Mouse (Mus musculus) thymus, postnatal 10 days (tissue): ENCODE measurements around the gene Nle1.

Experiments used
- DNase-seq, 2 experiments: peaks; one replicate each; pipeline ENCODE4 v3.0.0; 2021; ENCODE audit warnings: low spot score in 2 of 2

The Nle1 gene

DNA sequence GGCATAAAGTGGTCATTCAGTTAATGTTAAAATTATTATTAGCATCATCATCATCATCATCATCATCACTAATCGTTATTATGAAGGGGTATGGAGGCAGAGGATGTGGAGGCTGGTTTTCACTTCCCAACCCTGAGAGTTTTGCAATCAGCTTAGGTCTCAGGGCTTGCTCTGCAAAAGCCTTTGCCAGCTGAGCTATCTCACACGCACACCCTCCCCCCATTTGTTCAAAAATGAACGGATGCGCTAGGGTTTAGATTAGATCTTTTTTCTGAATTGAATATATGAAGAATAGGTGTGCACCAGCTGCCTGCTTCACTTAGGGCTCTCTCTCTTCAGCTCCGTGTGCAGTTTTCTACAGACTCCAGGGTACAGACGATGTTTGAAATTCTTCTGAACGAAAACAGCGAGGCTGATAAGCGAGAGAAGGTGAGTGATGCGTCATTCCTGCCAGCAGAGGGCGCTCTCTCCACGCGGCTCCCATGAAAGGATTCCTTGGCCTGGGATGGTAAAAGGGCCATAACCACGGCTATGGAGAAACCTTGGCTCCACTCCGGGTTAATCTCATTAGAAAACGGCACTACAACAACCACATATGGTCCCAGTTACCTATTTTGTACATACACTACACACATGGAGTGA, 6.6 kb upstream of the Nle1 start:
- DNase-seq = peak; percentile 36 to 80

DNA sequence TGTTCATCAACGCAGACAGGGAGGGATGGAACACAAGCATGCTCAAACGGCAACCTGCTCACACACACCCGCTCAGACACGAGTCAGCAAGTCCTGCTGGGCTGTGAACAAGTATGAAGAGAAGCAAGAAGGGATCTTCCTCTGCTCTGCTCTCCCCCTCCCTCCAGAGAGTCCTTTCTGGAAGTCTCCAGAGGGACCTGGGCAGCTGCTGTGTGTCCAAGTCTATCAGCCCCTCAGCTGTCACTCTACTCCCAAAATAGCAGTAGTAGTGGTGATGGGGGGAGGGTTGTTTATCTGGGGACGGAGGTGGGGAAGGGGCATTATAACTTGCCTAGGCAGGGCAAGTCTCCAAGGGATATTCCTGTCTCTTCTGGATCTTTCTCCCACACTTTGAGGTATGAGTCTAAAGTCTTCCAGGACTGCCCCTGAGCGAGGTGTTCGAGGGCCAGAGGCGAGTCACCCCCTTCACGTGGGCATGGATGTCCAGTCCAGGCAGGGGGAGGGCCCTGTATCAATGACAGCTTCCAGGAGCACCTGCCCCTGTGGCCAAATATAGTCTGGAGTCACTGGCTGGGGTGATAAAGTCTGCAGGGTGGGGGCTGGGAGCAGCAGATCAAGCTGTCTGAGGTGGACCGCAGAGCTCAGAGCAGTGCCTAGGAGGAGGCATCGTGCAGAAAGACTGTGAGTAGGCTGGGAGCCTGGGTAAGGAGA, 2.6 kb upstream of the Nle1 start:
- DNase-seq = no peak

DNA sequence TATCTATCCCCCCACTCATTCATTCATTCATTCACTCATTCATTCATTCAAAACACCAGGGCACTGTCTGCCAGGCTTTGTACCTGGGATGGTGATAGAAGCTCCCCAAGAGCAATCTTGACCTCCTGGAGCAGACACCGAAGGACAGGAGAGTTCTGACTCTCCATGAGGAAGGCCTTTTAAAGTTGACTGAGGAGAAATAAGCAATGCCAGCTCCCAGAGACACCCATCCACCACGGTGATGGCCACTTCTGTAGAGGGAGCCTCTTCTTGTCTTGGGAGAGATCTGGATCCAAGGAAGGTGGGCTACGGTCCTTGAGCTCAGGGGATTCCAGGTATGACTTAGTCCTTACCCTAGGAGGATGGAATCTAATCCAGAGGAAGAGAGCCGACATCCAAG, 2.0 kb upstream of the Nle1 start, which contains the start of gene Unc45b:
Gene Unc45b, plus strand, starts transcription at position 301 of the 400 bp plus-strand sequence.
- no peak for DNase-seq

DNA sequence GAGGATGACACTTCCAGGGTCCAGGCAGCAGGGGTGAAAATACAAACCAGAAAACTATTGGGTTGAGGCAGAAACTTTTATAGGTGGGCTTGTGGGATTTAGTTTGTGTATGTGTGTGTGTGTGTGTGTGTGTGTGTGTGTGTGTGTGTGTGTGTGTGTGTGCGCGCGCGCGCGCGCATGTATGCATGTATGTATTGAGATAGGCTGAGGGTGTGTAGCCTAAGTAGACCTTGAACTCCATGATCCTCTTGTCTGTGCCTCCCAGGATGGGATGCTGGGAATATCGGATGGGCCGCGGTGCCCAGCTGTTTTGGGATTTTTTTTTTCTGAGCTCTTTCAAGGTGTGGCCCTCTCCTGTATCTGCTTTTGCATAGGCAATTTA, 388 bp upstream of the Nle1 start:
- DNase-seq = no peak

DNA sequence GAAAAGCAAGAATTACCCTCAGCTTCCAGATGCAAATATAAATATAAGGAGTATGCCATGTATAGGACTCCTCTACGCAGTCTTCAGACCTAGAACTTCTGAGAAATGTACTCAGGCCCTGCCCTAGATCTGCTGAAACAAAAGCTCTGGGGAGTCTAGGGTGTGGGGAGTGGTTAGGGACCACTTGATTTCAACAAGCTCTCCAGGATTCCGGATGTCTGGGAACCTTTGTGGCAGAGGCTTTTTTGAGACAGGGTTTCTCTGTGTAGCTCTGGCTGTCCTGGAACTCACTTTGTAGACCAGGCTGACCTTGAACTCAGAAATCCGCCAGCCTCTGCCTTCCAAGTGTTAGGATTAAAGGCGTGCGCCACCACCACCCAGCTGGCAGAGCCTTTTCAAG, 2.4 kb downstream of the Nle1 start:
- no peak for DNase-seq

DNA sequence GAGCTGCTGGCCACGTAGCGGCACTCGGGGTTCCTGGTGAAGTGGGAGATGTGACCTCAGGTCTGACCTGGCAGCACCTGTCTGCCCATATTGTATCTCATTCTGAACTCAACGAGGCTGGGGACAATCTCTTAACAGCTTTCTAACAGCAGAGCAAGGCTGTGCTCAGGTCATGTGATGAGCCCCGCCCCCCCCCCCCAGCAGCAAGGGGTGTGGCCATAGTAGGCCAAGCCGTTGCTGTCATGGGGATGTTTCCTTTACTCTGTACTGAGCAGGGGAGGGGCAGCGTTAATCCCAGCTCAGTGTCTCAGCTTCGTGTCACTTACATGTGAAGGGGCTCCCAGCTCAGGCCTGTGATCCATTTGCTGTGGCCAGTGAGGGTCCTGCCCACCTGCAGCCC, 3.3 kb downstream of the Nle1 start:
- DNase-seq = no peak

DNA sequence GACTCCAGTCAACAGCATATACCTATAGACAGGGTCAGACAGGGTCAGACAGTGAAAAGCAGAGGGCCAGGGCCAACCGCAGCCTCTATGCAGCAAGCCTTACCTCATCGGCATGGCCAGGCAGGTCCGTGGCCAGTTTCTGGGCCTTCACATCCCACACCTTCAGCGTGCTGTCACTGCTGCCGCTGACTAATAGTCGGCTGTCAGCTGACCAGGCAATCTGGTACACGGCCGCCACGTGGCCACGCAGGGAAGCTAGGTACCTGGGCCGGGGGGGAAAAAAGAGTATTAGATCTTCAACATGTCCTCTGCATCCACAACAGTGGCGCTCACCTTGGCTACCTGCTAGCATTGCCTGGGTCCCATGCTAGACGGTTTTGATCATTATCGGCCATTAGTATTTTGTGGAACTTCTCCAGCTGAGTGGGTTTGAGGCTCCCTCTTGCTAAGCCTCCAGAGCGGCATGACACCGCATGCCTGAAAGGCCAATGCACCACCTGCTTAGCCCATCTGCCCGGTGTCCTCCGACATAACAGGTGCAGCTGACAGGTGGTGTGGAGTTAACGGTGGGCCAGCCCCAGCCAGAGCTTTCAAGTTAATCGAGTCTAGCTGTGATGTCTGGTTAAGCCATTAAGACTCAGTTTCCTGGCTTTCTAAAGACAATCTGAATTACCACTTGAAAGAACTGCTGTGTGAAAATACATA, 6.5 kb downstream of the Nle1 start:
- no peak for DNase-seq

DNA sequence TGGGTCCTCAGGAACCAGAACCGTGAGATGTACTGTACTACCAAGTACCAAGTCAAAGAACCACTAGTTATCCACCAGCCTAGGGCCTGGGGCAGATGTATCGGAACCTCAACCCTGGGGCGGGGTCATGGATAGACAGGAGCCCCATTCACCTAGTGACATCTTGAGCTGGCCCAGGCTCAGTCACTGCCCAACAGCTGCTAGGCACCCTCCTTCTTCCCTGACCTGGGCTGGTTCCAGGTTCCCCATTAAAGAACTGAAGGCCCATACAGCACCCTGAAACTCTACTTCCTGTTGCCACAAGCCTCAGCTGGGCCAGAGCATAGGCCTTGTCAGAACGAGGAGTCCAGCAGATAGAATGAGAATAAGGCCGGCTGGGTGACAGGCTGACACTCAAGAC, 8.5 kb downstream of the Nle1 start:
- no peak for DNase-seq

DNA sequence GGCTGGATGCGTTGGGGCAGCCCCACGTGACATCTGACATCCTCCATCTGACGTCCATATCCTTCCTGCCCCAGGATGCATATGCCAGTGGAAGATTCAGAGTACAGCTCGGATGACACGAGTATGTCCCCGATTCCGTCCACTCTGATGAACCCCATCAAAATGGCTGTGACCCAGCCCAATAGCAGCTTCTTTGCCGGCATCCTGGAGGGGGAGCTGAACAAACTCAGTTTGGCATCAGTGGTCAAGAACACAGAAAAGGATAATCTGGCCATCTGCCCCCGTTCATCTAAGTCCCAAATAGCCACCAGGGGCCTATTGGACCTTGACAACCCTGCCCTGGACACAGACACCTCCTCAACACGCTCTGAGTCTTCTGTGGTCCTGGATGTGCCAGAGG, 10.7 kb downstream of the Nle1 start:
- no peak for DNase-seq

DNA sequence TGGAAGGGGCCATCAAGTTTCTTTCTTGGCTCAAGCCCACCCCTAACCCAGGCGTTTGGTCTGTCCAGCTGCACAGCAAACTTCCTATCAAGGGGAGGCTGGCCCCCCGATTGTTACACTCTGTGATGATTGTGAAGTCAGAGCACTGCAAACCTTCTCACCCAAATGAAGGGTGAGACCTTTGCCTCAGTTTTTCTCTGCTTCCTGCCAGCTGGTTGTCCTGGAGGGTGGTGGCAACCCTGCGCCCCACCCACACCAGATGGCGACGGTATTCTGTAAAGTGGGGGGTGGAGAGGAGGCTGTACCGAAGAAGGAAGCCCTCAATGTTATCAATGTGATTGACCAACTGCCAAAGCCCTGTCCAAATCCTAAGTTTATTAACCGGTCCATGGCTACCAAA, 16.3 kb downstream of the Nle1 start, which contains the start of gene Fndc8:
Gene Fndc8, plus strand, starts transcription at position 189 of the 400 bp plus-strand sequence.
- peak; percentile 64 to 66 for DNase-seq

DNA sequence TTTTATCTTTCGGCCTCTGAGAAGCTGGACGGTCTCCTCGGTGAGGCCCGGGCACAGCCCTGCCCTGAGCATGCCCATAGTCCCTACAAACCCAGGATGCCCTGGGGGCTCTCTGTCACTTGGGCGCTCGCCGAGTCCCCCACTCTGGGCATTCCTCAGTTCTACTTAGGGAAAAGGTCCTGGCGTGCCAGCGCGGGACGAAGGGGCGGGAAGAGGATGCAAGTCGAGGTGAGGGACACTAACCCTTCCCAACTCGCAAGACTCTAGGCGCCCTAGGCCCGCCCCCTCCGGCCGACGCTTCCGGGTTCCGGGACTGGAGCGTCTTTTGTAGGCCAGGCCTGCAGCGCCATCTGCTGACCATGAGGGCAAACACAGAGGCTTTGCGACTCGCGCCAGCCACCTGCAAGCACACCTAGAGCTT, 17.9 kb downstream of the Nle1 start, which contains the start of gene Rad51d:
Gene Rad51d, minus strand, starts transcription at position 273 of the 421 bp plus-strand sequence.
- peak; percentile 92 to 98 for DNase-seq

DNA sequence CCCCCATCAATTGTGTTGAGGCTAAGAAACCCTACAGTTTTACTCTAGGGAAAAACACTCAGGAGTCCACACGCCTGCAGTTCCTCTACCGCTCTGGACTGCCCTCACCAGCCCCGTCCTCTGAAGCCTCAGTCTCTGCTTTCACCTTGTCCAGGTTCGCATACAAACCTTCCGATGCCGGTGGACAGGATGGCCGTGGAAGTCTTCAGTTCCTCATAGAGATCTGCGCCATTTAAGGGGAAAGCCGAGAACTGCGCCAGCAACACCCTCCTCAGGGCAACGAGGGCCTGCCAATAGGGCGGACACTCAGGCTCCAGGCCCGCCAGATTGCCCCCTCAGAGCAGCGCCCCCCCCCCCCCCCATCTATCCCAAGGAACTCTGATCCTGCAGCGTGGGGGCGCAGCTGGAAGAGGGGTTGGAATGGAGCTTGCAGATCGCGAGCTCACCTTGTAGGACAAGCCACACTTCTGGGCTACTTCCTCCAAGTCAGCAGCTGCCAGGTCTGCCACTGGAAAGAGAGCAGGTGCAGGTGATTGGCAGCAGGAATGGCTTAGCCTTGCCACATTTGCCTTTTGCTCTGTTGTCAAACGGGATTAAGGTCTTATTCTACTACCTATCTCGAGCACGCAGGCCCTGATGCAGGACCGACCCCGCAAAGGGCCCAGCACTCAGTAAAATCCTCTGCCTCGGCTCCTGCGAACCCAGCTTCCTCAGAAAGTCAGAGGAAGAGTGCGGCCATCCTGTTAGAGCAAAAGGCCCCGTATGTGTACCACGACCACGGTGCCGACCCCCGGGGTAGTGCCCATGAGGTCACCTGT, 18.5 kb downstream of the Nle1 start:
- DNase-seq = peak in 1 of 2 experiments; percentile 46

DNA sequence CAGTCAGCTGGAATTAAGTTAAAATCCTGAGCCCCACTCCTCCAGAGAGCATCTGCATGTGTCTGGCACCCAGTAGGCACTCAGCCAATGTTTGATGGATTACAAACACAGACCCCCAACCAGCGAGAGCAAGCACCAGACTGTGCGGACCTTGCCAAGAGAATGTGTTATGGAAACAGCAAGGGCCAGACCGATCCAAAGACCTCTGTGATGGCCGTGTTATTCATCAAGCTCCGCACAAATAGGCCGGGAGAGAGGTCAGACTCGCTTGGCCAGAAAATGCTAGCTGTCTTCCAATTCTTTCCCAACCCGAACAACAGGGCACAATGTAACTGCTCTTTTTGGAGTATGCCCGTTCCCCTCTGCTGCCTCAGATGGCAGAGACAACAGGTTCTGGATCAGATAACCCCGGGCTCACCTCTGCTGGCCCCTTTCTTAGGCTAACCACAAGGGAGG, 19.7 kb downstream of the Nle1 start:
- DNase-seq = no peak

DNA sequence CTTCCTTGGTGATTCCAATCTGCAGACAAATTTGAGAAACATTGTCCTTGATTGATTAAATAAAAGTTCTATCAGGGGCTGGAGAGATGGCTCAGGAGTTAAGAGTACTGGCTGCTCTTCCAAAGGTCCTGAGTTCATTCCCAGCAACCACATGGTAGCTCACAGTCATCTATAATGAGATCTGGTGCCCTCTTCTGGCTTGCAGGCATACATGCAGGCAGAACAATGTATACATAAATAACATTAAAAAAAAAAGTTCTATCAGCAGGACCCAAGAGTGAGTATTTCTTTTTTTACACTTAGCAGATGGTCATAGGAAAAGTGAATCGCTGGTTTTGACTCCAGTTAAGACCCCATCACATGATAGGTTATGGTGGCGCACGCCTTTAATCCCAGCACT, 21.7 kb downstream of the Nle1 start:
- peak in 1 of 2 experiments; percentile 19 for DNase-seq

DNA sequence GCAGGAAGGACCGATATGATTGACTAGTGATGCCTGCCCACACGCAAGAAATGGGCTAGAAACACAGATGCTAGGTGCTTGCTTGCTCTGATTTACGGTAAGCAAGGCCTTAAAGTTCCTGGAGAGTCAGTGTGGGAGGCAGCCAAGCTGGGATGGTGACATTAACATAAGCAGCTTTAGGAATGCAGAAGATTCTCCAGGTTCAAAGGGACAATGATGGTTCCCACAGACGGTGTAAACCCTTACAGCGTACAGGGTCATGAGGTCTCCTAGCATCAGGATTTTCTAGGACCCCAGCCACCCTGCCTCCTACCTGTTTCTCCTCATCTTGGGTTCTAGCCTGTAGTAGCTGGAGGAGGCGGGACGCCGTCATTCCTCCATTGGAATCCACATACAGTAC, 25.0 kb downstream of the Nle1 start:
- no peak for DNase-seq

DNA sequence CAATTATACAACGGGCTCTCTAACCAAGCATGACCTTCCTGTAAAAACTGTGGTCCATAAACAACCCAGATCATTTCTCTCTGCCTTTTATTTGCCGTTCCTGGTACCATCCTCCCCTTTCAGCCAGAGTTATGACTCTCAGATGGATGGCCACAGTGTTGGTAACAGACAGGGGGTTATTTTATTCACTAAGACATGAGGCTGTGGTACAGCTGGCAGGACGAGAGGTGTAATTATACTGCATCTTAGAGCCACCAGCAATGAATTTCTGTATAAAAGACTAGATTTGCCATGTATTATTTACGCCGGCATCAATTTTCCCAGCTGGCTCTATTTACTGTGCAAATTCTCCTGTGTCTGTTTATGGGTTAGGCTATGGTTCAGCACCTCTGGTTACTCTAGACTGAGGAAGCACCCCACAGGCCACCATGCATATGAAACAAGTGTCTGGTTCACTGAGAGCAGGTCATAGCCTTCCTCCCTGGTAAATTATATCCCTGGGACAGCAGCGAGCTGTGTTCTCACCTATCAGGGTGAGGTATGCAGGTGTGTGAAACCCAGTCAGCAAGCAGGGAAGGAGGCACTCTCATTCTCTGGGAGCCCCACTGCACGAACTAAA, 30.4 kb downstream of the Nle1 start:
- DNase-seq = no peak

DNA sequence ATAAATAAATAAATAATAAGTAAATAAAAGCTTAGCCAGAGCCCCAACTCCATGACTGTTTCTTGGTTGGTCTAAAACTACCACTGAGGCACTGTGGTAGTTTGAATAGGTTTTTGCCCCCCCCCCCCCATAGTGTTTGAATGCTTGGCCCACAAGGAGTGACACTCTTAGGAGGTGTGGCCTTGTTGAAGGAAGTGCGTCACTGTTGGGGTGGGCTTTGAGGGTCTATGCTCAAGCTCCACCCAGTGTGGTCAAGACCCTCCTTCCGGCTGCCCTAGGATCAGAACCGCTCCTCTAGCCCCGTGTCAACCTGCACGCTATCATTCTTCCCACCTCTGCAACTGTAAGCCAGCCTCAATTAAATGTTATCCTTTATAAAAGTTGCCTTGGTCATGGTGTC, 32.6 kb downstream of the Nle1 start:
- DNase-seq = no peak

DNA sequence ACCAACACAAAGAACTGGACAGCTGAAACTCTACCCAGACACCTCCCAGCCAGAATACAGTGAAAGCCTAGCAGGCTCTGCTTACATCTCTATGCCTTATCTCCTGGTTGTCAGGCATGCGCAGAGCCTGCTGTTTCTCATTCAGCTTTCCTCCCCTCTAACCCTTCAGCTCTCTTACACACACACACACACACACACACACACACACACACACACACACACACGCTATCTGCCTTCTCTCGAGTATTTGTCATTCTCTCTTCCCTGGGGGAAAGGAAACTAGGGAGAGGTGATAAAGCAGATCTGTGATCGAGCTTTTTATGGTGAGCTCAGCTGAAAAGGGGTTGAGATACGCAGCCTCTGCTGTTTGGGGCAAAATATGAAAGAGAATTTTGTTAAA, 33.3 kb downstream of the Nle1 start:
- no peak for DNase-seq

DNA sequence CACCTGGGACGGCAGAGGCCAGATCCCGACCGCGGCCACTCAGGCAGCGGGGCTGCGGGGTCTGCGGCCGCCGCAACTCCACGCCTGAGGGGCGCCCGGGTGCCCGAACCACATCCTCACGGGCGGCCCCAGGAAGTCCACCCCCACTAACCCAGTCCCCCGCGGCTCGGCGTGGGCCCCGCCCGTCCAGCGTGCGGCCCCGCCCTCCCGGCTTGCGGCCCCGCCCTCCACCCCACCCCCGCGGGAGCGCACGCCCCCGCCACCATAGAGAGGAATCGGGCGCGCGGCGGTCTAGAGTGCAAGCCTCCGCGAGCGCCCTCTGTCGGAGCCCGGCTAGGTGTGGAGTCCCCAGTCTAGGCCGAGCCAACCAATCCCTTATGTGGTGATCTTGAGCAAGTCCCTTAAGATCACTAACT, 37.2 kb downstream of the Nle1 start, which contains the start of gene Rffl:
Gene Rffl, minus strand, starts transcription at position 180 of the 416 bp plus-strand sequence.
- peak; percentile 88 to 99 for DNase-seq

DNA sequence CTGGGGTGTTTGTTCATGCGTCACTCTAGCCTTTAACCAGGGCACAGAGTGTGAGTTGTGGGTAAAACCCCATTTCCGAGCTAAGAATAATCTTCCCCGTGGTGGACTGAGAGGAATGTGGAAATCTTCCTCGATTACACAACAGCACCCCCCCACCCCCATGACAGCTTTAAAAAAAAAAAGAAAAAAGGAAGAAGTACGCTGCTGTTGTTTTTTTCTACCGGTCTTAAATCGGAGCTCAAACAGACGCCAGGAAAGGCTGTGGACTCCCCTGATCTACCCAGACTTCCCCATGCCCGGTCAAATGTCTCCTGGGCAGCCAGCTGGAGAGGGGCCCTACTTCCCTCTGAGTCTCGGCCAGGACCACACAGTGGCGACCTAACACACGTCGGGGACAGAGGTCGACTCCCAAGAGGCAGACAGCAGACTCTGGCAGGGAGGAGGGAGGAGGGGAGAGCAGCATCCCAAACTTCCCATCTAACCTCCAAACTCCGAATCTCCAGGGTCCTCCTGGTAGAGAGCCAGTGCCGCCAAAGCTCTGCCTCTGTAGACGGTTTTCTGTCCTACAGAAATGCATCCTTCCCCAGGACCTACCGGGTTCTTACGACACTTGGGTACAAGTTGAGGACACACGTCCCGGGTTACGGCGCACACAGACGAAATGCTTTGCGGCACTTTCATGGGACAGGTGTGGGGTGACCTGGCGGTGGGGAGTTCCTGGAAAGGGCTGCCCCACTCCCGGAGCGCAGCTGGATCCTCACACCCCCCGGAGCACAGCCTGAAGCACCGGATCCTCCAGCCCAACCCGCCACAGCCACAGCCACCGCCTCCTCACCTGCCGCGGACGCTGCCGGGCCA, 37.8 kb downstream of the Nle1 start:
- peak in 1 of 2 experiments; percentile 36 for DNase-seq
